Comparison of ENCODE assay signal across 28 mouse cellular contexts in the genomic region with DNA sequence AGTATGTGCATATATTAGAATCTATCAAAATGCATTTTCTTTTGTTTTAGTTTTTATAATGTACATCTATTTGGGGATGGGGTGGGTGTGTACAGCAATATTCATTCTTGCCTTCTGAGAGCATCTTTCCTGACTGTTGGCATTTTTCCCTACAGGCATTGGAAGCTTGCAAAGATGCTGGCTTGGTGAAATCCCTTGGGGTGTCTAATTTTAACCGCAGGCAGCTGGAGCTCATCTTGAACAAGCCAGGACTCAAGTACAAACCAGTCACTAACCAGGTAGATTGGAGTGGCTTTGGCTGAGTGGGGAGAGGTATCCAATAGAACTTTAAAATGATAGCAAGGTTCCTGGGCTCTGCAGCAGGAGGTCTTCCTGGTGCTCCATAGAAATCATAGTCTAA. TPM values are rescaled to one million over a fixed set of nuclear protein-coding genes. Genes with fewer than 3 reads are reported as not detected.
A peak's percentile ranks its signal among the peaks of the same experiment; 100 is the strongest.
DNase-seq lines count a peak whose midpoint lies in the region; ATAC-seq and TF ChIP-seq lines count a peak whose summit lies in the region.
"Had no signal": no experiment of that assay in that cellular context is flagged by ENCODE, and none has a peak within 500 bp of the region (broad histone marks: within the 10 kb centered on the region; RNA-seq: fewer than 3 reads in every experiment).

No protein-coding gene starts in this region.

- 18% methylated on average over 1 of the region's 1 CpGs for WGBS in cerebellum, adult 2 months
- 54% methylated on average over 1 of the region's 1 CpGs for WGBS in midbrain, postnatal 0 days
- 82% methylated on average over 1 of the region's 1 CpGs for WGBS in midbrain, embryonic 16.5 days

- no peak for TF ChIP-seq POLR2A in cerebellum, adult 2 months (IDR thresholded peaks at IDR 0.05; ENCODE audit: borderline replicate concordance, insufficient read depth, low read length)
- TF ChIP-seq POLR2A in brain, embryonic 14.5 days (IDR thresholded peaks at IDR 0.05; ENCODE audit: borderline replicate concordance, extremely low read depth, insufficient read depth, insufficient read length, poor library complexity, severe bottlenecking) = no peak

- H3K27ac ChIP-seq in cerebellum, adult 2 months (ENCODE audit: insufficient read depth, low read length) = no peak overlapping the region
- no peak overlapping the region for H3K27ac ChIP-seq in midbrain, postnatal 0 days (ENCODE audit: low read depth, low read length)
- H3K27ac ChIP-seq in midbrain, embryonic 16.5 days (ENCODE audit: low read length) = no peak overlapping the region
- H3K27ac ChIP-seq: embryonic facial prominence, embryonic 15.5 days; hindbrain, embryonic 10.5 days; limb, embryonic 15.5 days; liver, embryonic 14.5 days; midbrain, embryonic 12.5 days; stomach, postnatal 0 days had no signal

- no peak for ATAC-seq in midbrain, postnatal 0 days (ENCODE audit: low FRiP score)
- no peak for ATAC-seq in midbrain, embryonic 16.5 days
- ATAC-seq in erythroid progenitor cell, adult 5-6 weeks (replicated peaks; ENCODE audit: low FRiP score, poor library complexity, severe bottlenecking) = no peak
- ATAC-seq: forebrain, embryonic 16.5 days; intestine, postnatal 0 days had no signal

- no peaks in the 10 kb centered on the region for H3K27me3 ChIP-seq in cerebellum, adult 2 months (ENCODE audit: control insufficient read depth, insufficient read depth, low read length)
- no peaks in the 10 kb centered on the region for H3K27me3 ChIP-seq in midbrain, postnatal 0 days (ENCODE audit: insufficient read depth, low read length)
- H3K27me3 ChIP-seq in midbrain, embryonic 16.5 days (ENCODE audit: control insufficient read depth, insufficient read depth, low read depth, low read length) = no peaks in the 10 kb centered on the region
- H3K27me3 ChIP-seq: embryonic facial prominence, embryonic 15.5 days; limb, embryonic 15.5 days; midbrain, embryonic 12.5 days had no signal

- no peak overlapping the region for H3K4me2 ChIP-seq in midbrain, postnatal 0 days (ENCODE audit: low read depth, low read length, poor library complexity, severe bottlenecking)
- H3K4me2 ChIP-seq in midbrain, embryonic 16.5 days (ENCODE audit: low read length) = no peak overlapping the region
- H3K4me2 ChIP-seq: embryonic facial prominence, embryonic 15.5 days; heart, embryonic 11.5 days; limb, embryonic 15.5 days; lung, embryonic 14.5 days; midbrain, embryonic 12.5 days had no signal

- H3K9me3 ChIP-seq in midbrain, postnatal 0 days (ENCODE audit: low read length) = no peaks in the 10 kb centered on the region
- H3K9me3 ChIP-seq in midbrain, embryonic 16.5 days (replicated peaks; ENCODE audit: control insufficient read depth, low read length, poor library complexity, severe bottlenecking) = no peaks in the 10 kb centered on the region
- H3K9me3 ChIP-seq: embryonic facial prominence, embryonic 15.5 days; hindbrain, embryonic 10.5 days; limb, embryonic 15.5 days; midbrain, embryonic 12.5 days had no signal

- H3K4me1 ChIP-seq in cerebellum, adult 2 months (ENCODE audit: control insufficient read depth, insufficient read depth, low read length) = no peaks in the 10 kb centered on the region
- no peaks in the 10 kb centered on the region for H3K4me1 ChIP-seq in midbrain, postnatal 0 days (ENCODE audit: insufficient read depth, low read length)
- no peaks in the 10 kb centered on the region for H3K4me1 ChIP-seq in midbrain, embryonic 16.5 days (ENCODE audit: control insufficient read depth, insufficient read depth, low read length)
- H3K4me1 ChIP-seq: embryonic facial prominence, embryonic 15.5 days; hindbrain, embryonic 10.5 days; limb, embryonic 15.5 days; midbrain, embryonic 12.5 days had no signal

- intact Hi-C loops in gastrocnemius, postnatal 14 days (cut with DNase I; ENCODE audit: low total_unique reads) = no loop called here

- no peak for TF ChIP-seq CTCF in cerebellum, adult 2 months (IDR thresholded peaks at IDR 0.05; ENCODE audit: borderline replicate concordance, insufficient read depth, low read depth, low read length)
- no peak for TF ChIP-seq CTCF in midbrain, postnatal 0 days (IDR thresholded peaks at IDR 0.05)
- TF ChIP-seq CTCF in brain, embryonic 14.5 days (IDR thresholded peaks at IDR 0.05; ENCODE audit: borderline replicate concordance, extremely low read depth, insufficient read depth, insufficient read length) = no peak

- peak; percentile 29 to 42 for DNase-seq in cerebellum, postnatal 10 days
- DNase-seq in cerebellum, adult 2 months = no peak
- peak; percentile 24 to 31 for DNase-seq in gastrocnemius, adult 8-10 months (ENCODE audit: low spot score in 2 of 2)
- no peak for DNase-seq in gastrocnemius, postnatal 14 days
- peak; percentile 2 for DNase-seq in midbrain, postnatal 0 days (ENCODE audit: low spot score)
- DNase-seq in brain, embryonic 14.5 days (ENCODE audit: low read depth) = peak; percentile 13
- DNase-seq: adrenal gland, postnatal 36 days; cerebellum, adult 18-20 months; kidney, postnatal 25 days; layer of hippocampus, postnatal 36 days; lung, embryonic 14.5 days had no signal

- H3K9ac ChIP-seq in midbrain, postnatal 0 days (replicated peaks; ENCODE audit: low read length, poor library complexity, severe bottlenecking) = no peak overlapping the region
- H3K9ac ChIP-seq in midbrain, embryonic 16.5 days (ENCODE audit: low read depth, low read length) = no peak overlapping the region
- H3K9ac ChIP-seq: embryonic facial prominence, embryonic 15.5 days; limb, embryonic 15.5 days; liver, embryonic 14.5 days; lung, embryonic 14.5 days; midbrain, embryonic 12.5 days had no signal

- H3K36me3 ChIP-seq in midbrain, postnatal 0 days (ENCODE audit: insufficient read depth, low read length) = no peaks in the 10 kb centered on the region
- H3K36me3 ChIP-seq in midbrain, embryonic 16.5 days (ENCODE audit: control insufficient read depth, insufficient read depth, low read length) = no peaks in the 10 kb centered on the region
- H3K36me3 ChIP-seq: embryonic facial prominence, embryonic 15.5 days; hindbrain, embryonic 10.5 days; limb, embryonic 15.5 days; midbrain, embryonic 12.5 days had no signal

- H3K4me3 ChIP-seq in cerebellum, adult 2 months (replicated peaks; ENCODE audit: insufficient read depth, low read depth, low read length) = no peak overlapping the region
- H3K4me3 ChIP-seq in midbrain, postnatal 0 days (ENCODE audit: low read depth, low read length) = no peak overlapping the region
- no peak overlapping the region for H3K4me3 ChIP-seq in midbrain, embryonic 16.5 days (ENCODE audit: low read depth, low read length)
- H3K4me3 ChIP-seq: embryonic facial prominence, embryonic 15.5 days; hindbrain, embryonic 10.5 days; limb, embryonic 15.5 days; midbrain, embryonic 12.5 days had no signal

RNA-seq across cellular contexts. Expression of gene Akr1d1, which starts 24.4 kb away (rescaled TPM):
- not detected in 2 replicates for polyA plus RNA-seq in cerebellum, adult 2 months (2012; rRNA removed)
- total RNA-seq in gastrocnemius, adult 8-10 months (2022) = under 1 TPM in 1 of 4 experiments, not detected in 3; 0.82 TPM
- not detected for total RNA-seq in gastrocnemius, postnatal 14 days (2021)
- total RNA-seq in midbrain, postnatal 0 days (2014; rRNA removed) = not detected in 2 replicates
- not detected in 2 replicates for polyA plus RNA-seq in midbrain, postnatal 0 days (2015; fragmentation: Nextera tagmentation; extraction: Ambion mirVana)
- not detected in 2 replicates for polyA plus RNA-seq in midbrain, embryonic 16.5 days (2015; fragmentation: Nextera tagmentation; extraction: Ambion mirVana)
- not detected in 2 replicates for polyA plus RNA-seq in brain, embryonic 14.5 days (2012; rRNA removed)
- total RNA-seq in erythroid progenitor cell, adult 5-6 weeks (2015; ENCODE audit: low replicate concordance) = not detected in 2 replicates
- not detected in 2 replicates for total RNA-seq in erythroid progenitor cell, adult 5-6 weeks (2017; ENCODE audit: low replicate concordance)
- total RNA-seq: common myeloid progenitor, adult 5-6 weeks; granulocyte monocyte progenitor cell, adult 5-6 weeks; layer of hippocampus, postnatal 36 days; left cerebral cortex, postnatal 36 days; megakaryocyte, adult 5-6 weeks had no signal
- polyA plus RNA-seq: forebrain, embryonic 16.5 days; heart, embryonic 11.5 days; heart, postnatal 0 days; hindbrain, embryonic 10.5 days; lung, embryonic 14.5 days; midbrain, embryonic 12.5 days; neural tube, embryonic 11.5 days had no signal

Comparison
In these comparisons a context has a peak if more than half of its experiments do, and no peak if none do; other contexts are left out.
1. DNase-seq: peak in cerebellum, postnatal 10 days (2 of 2), gastrocnemius, adult 8-10 months (2 of 2), midbrain, postnatal 0 days (single experiment) and brain, embryonic 14.5 days (single experiment); none in cerebellum, adult 2 months (0 of 2) and gastrocnemius, postnatal 14 days (single experiment).